Mouse (Mus musculus) lung, embryonic 16.5 days (tissue): ENCODE data around the gene Sos1. TPM values are rescaled to one million over a fixed set of nuclear protein-coding genes. Genes with fewer than 3 reads are reported as not detected.

ENCODE experiments used
- ATAC-seq: fragments of 200-750 bp; cut with Nextera tagmentation; 2 replicates; pipeline ENCODE4 v1.8.0; 2017; ENCODE audit warnings: low read depth, mild to moderate bottlenecking, moderate library complexity
- H3K27ac ChIP-seq: fragments of 300-500 bp; sonication (generic); 2 replicates; pipeline ENCODE4 v1.5.1; 2014; ENCODE audit warnings: mild to moderate bottlenecking, control low read depth, low read length
- H3K27me3 ChIP-seq: fragments of 300-500 bp; sonication (generic); 2 replicates; pipeline ENCODE4 v1.6.1; 2014; ENCODE audit warnings: low read depth, low read length, mixed read lengths; ENCODE audit not compliant: control insufficient read depth, insufficient read depth
- H3K36me3 ChIP-seq: fragments of 300-500 bp; sonication (generic); 2 replicates; pipeline ENCODE4 v1.6.1; 2014; ENCODE audit warnings: low read length; ENCODE audit not compliant: control insufficient read depth, insufficient read depth
- H3K4me1 ChIP-seq: fragments of 300-500 bp; sonication (generic); replicated peaks from 2 replicates; pipeline ENCODE4 v1.6.1; 2014; ENCODE audit warnings: low read length, mixed read lengths; ENCODE audit not compliant: control insufficient read depth, insufficient read depth
- H3K4me2 ChIP-seq: fragments of 300-500 bp; sonication (generic); 2 replicates; pipeline ENCODE4 v1.6.1; 2014; ENCODE audit warnings: low read depth, low read length, control low read depth
- H3K4me3 ChIP-seq: fragments of 300-500 bp; sonication (generic); 2 replicates; pipeline ENCODE4 v1.5.1; 2014; ENCODE audit warnings: mild to moderate bottlenecking, low read length, control low read depth
- H3K9ac ChIP-seq: fragments of 300-500 bp; sonication (generic); 2 replicates; pipeline ENCODE4 v1.6.1; 2014; ENCODE audit warnings: low read length, control low read depth
- H3K9me3 ChIP-seq: fragments of 300-500 bp; sonication (generic); 2 replicates; pipeline ENCODE4 v1.6.1; 2016; ENCODE audit warnings: low read length; ENCODE audit not compliant: control insufficient read depth
- WGBS: fragments of 180-500 bp; shearing (Covaris S2); extraction: QIAGEN DNeasy Blood & Tissue Kit; methylation state at CpG from one replicate; pipeline ENCODE4 v1.1.7; 2014; 5-methylcytosine and 5-hydroxymethylcytosine counted together
- polyA plus RNA-seq: library from polyadenylated mRNA; unstranded; fragments of >200 nt; fragmentation: Nextera tagmentation; extraction: Ambion mirVana; gene quantifications from 2 replicates; pipeline ENCODE4 v1.2.1, GENCODE M21; 2015

Gene Sos1
- polyA plus RNA-seq, 1 experiment from 2014 or later, result 3.5 TPM

GRCm38 (mm10) chr17:80367276-80367675, 113.0 kb downstream of the Sos1 start:
- Histone ChIP-seq H3K27ac (no peak overlapping the region), H3K27me3 (no peaks in the 10 kb centered on the region), H3K9me3 (no peaks in the 10 kb centered on the region), H3K36me3 (no peaks in the 10 kb centered on the region), H3K4me3 (no peak overlapping the region), H3K4me2 (no peak overlapping the region), H3K9ac (no peak overlapping the region), H3K4me1 (no peaks in the 10 kb centered on the region)
- ATAC-seq, result no peak
- WGBS, result 86% methylated on average over 5 of the region's 5 CpGs

- no peaks in the 10 kb centered on the region for H3K36me3 ChIP-seq
- H3K27ac ChIP-seq, result no peak overlapping the region
- no peaks in the 10 kb centered on the region for H3K4me1 ChIP-seq
- H3K9ac ChIP-seq, result no peak overlapping the region
- H3K4me3 ChIP-seq, result no peak overlapping the region
- no peak for ATAC-seq
- H3K9me3 ChIP-seq, result no peaks in the 10 kb centered on the region
- H3K4me2 ChIP-seq, result no peak overlapping the region
- 80% methylated on average over 8 of the region's 8 CpGs for WGBS
- H3K27me3 ChIP-seq, result no peaks in the 10 kb centered on the region
Measured at GRCm38 (mm10) chr17:80360245-80360644, 120.0 kb downstream of the Sos1 start.

DNA sequence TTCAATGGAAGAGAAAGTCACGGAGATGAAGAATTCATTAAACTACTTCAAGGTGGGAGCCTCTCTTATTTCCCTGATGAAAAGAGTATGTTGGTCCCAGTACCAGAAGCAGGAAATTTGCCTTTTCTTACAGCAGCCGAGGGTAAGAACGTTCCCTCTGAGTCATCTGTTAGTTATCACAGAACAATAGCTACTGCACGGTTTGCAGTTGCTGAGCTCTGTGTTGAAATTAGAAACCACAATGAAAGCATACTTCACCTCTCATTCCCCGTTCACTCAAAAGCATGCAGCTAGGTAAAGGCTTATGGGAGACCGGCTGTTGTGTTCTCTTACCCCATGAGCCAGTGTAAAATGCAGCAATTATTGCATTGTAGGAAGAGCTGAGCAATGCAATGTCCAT, 133.0 kb downstream of the Sos1 start:
- H3K27ac ChIP-seq, result no peak overlapping the region
- H3K4me2 ChIP-seq, result no peak overlapping the region
- ATAC-seq, result no peak
- H3K4me1 ChIP-seq, result no peaks in the 10 kb centered on the region
- H3K9me3 ChIP-seq, result peaks cover 2% of the 10 kb centered on the region; the same call in 1 of the 2 replicates
- no peaks in the 10 kb centered on the region for H3K27me3 ChIP-seq
- no peaks in the 10 kb centered on the region for H3K36me3 ChIP-seq
- 39% methylated on average over 6 of the region's 6 CpGs for WGBS
- H3K9ac ChIP-seq, result no peak overlapping the region
- no peak overlapping the region for H3K4me3 ChIP-seq

GRCm38 (mm10) chr17:80346591-80347125, 133.6 kb downstream of the Sos1 start:
- no peaks in the 10 kb centered on the region for H3K36me3 ChIP-seq
- no peak overlapping the region for H3K4me2 ChIP-seq
- ATAC-seq, result no peak
- no peak overlapping the region for H3K4me3 ChIP-seq
- H3K27me3 ChIP-seq, result no peaks in the 10 kb centered on the region
- H3K9me3 ChIP-seq, result peaks cover 2% of the 10 kb centered on the region; the same call in 1 of the 2 replicates
- H3K4me1 ChIP-seq, result no peaks in the 10 kb centered on the region
- H3K9ac ChIP-seq, result no peak overlapping the region
- no peak overlapping the region for H3K27ac ChIP-seq
- 62% methylated on average over 11 of the region's 11 CpGs for WGBS

DNA sequence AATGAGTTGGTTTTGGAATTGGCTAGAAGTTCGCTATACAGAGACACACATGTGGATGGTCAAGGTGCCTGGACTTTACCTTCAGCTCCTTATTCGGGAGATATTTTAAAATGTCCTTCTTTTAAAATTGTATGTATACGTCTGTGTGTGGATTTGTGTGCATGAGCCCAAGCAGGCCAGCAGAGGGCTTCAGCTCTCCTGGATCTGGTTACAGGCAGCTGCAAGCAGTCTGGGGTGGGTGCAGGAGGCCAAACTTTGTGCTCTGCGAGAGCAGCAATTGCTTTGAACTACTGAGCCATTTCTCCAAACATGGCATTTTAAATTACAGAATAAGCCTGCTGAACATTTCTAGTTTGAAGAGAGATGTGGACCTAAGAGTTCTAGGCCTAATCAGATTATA, 135.0 kb downstream of the Sos1 start:
- Histone ChIP-seq H3K27ac (no peak overlapping the region), H3K4me3 (no peak overlapping the region), H3K27me3 (no peaks in the 10 kb centered on the region), H3K4me2 (no peak overlapping the region), H3K9ac (no peak overlapping the region), H3K4me1 (no peaks in the 10 kb centered on the region), H3K36me3 (no peaks in the 10 kb centered on the region), H3K9me3 (peaks cover 2% of the 10 kb centered on the region; the same call in 1 of the 2 replicates)
- 76% methylated on average over 4 of the region's 4 CpGs for WGBS
- no peak for ATAC-seq

Other genes starting within 250 kb of the Sos1 start
- 35.8 and 37.9 TPM in 2 replicates for gene Morn2, start 190.2 kb downstream of the Sos1 start, polyA plus RNA-seq
- 14.5 and 15.2 TPM in 2 replicates for gene Dhx57, start 190.0 kb downstream of the Sos1 start, polyA plus RNA-seq
- gene Arhgef33, start 173.0 kb downstream of the Sos1 start, polyA plus RNA-seq, result 0.57 and 1.4 TPM in 2 replicates
- gene Gm10190, start 106.9 kb downstream of the Sos1 start, polyA plus RNA-seq, result 0.88 TPM in 1 of 2 replicates, not detected in the other
- gene Cdkl4, start 97.4 kb upstream of the Sos1 start, polyA plus RNA-seq, result 2.2 and 2.3 TPM in 2 replicates
- gene Map4k3, start 248.0 kb upstream of the Sos1 start, polyA plus RNA-seq, result 42.5 and 44.0 TPM in 2 replicates